Mouse (Mus musculus) adrenal gland (tissue): ENCODE measurements at regions not wholly inside any gene's neighbourhood (a gene's known extent, or its start where the extent isn't known, plus 50 kb on each side); places are given as distances from the start of the nearest gene placed in this dataset.

ENCODE experiments used
- intact Hi-C: fragments of 180-260 bp; cut with DNase I; formaldehyde crosslinking; loops from one replicate; pipeline ENCODE4 v1.15.1; 2025

DNA sequence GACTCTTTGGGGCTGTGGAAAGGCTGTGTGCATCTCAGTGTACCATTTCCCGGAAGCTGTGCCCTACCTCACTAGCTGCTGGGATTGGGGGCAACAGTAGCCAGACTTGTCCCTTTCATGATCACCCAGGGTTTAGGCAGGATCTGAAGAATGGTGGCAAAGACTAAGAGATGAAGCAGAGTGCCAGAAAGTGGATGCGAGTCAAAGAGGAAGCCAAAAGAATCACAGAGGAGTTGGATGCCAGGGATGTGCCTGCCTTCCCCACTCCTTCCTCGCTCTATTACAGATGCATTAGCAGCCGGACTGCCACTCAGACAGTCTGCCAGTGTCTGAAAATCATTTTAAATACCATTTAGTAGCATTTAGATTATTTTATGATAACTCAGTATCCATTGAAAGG, 271.5 kb upstream of the Slc24a2 start:
- intact Hi-C loops, result no loop called here

DNA sequence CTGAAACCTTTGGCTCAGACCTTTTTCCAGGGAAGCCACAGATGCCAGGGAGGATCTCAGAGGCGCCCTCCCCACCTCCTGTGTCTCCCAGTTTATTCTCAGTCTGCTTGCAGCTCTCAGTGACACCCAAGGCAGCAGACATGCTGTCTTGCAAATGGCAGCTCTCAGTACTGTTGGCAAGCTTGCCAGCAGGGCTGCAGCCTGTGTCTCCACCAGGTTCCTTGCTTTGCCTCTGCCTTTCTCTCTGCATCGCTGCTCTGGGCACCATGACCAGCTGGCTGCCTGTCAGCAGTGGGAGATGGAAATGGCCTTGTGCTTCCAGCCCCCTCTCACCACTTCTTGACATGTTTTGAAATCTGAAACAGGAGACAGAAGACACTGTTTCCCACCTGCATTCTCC, 270.2 kb upstream of the Slc24a2 start:
- intact Hi-C loops, result no loop called here

DNA sequence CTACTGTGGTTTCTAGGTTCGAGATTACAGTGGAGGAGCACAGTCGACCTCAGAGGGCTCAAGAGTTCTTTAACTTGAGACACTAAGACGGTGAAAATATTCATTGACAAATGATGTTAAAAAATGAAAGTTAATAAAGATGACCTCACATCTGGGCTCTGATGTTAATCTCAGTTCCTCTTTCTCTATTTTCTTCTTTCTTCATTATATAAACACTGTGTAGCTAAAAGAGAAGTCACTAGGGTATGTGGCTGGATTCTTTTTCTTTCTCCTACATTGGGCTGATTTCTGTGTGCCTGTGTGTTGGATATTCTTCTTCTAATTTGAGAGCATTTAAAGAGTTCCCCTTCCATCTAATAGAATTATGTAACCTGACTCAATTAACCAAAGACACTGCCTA, 257.5 kb upstream of the Slc24a2 start:
- intact Hi-C loops, result no loop called here

DNA sequence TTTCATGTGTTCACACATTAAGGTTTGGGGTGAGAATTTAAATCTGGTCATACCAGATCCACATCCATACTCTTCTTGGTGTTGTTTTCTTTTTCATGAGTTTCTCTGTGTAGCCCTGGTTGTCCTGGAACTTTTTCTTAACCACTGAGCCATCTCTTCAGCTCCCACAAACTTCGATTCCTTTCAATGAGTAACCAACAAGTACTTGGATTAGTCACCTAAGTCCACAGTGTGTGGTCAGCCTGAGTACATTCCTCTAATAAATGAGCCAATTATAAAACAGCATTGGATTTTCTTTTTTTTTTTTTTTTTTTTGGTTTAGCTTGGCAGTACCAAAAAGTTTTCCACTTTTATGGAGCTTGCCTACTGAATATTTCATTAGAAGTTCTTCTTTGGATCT, 245.3 kb upstream of the Slc24a2 start:
- intact Hi-C loops, result no loop called here

DNA sequence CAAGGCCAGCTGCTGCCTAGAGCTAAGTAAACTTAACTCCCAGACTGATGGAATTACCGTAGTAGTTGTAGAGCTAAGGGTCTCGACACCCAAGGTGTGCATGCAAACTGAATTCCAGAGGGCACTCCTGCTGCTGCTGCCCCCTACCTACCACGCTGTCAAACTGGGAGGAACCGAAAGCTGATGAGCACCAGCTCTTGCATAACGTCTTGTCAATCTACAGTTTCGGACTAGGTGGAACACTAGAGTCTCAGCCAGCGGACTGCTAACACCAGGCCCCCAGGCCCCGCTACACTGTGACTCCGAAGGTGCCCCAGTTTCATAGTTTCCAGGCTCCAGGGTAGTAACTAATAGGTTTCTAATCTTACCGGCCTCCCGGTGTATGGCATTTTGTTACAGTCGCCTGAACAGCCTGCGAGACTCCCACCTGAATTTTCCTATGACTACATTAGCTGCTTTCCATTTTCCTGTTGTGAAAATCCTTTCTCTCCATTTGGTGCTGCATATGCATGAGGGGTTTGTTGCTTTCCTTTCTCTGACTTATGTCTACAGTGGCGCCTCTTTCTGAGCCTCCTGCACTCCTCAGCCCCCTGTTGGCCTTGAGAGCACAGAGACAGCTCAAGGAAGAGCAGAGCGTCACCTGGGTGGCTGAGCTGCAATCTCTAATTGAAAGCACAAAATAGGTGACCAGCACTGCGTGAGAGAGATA, 243.2 kb upstream of the Slc24a2 start:
- intact Hi-C loops, result no loop called here

DNA sequence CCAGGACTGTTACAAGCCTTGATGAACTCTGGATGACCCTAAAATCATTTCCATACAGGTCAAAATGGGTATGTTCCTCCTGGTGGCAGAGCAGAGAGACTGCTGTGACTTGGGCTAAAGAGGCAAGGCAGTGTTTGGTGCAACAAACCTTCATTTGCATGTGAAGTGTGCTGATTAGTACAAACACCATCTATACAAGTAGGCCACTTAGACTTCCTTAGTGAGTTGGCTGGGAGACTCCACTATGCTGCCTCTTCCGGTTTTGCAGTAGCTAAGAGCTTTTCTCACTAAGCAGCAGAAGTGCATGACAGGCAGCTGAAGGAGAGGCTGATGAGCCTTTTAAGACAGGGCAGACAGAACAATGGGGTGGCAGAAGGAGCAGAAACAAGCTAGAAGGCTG, 242.5 kb upstream of the Slc24a2 start:
- intact Hi-C loops, result no loop called here

DNA sequence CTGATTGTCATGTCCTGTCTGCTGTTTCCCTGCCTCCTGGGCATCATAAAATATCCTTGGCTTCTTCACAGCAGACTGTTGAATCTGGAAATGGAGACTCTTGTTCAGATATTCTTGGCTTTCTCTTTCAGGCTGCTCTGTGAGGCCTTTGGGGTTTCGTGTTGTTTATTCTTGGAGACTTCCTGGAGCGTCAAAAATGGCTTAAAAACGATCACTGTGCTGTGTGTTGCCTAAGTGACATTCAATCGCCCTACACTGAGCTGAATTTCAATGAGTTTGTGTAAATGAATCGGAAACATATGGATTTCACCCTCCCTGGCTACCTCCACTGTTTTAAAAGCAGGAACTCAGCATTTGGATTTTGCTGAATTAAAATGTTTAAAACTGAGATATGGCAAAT, 241.1 kb upstream of the Slc24a2 start:
- intact Hi-C loops, result no loop called here

DNA sequence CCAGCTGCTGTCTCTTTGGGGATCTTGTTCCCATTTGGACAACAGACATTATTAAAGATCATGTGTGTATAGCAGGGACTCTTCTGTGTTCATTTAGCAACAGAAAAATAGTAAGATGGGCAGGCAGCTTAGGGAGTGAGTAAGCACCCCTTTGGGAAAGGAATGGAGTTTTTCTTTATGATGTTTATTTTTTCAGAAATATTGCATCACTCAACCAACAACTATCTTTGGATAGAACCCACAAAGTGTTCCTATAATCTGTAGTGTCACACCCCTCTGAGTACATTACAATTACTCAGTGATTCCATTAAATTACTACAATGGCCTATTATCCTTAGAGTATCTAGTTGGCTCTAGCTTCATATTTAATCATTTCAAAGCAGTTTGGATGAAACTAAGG, 237.3 kb upstream of the Slc24a2 start:
- intact Hi-C loops, result no loop called here

DNA sequence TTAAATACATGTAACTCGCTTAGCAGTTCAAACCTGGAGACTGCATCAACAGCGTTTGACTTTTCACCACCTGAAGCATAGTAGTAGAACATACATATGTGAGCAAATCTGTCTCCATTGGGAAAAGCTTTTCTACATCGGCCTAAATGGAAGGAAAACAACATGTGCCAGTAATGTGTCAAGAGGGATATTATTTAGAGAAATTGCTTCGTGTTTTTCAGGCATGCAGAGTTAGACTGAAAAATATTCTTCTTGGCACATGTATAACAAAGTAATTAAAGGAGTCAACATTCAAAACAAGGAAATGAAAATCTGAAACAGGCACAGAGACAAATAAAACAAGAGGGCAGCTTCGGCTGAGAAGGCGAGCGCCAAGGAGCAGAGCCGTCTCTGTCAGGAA, 236.7 kb upstream of the Slc24a2 start:
- intact Hi-C loops, result no loop called here

DNA sequence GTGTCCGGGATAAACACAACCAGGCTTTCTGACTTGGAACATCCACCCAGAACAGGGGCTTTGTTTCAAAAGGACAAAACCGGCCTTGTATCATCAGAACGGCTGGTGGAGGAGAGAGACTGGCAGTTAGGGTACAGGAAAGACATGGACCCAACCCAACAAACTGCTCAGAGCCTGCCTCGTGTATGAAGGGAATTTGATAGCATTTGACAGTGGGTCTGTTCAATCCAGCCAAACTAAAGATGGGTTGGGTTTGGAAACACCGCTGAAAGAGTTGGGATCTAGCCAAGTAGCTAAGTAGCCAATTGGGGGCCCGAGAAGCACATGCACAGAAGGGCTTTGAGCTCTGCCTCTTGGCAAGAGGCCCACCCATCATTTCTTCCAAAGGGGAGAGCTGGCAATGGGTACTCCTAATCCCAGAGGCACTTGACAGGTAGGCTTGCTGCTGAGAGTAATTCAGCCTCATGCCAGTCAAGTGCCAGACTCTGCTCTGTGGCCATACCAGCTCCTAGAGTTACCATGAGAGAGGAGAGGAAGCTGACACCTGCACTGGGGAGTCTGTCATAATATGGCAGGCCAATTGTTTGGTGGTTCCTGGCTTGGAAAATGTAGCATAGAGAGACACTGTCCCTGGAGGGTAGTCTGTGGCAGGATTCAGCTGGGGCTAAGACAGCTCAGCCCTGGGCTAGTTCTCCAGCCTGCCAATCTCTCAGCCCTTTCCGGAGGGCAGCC, 231.1 kb upstream of the Slc24a2 start:
- intact Hi-C loops, result no loop called here

DNA sequence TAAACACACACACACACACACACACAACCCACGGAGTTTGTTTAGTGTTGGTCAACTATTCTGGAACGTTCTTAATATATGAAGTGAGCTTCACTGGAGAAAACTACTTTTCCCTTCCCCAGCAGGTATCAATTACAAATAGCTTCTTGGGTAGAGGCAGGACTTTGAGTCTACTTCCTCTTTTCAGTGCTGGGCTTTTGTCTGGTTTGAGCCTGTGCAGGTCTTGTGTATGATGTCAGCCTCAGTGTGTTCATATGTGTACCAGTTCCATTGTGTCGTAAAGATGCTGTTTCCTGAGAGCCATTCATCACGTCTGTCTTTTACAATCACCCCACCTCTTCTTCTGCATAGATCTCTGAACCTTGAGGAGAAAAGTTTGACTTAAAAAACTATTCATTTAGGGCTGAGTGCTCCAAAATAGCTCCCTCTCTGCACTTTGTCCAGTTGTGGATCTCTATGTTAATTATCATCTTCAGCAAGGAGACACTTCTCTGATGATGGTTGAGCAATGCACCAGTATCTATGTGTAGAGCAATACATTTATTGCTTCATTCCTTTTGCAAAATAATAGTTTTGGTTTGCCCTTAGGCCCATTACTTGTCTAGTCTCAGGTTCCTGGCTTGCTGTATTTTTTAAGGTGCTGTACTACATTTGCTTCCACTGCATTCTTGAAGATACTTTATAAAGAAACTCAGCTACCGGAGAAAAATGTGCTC, 225.7 kb upstream of the Slc24a2 start:
- intact Hi-C loops, result no loop called here

DNA sequence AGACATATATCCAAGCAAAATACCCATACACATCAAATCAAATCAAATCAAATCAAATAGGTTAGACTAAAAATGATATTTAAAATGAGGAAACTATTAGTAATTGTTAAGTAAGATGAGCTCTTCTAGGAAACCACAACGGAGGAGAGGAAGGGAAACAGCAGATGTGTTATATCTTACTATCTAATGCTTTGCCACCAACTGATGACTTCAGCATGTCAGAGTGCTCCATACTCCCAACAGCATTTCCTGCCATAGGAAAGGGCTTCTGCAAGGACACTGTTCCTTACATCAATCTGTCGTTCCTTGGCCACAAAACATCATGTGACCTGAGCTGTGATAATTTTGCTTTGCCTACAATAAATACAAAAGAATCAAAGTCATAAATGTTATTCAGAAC, 221.8 kb upstream of the Slc24a2 start:
- intact Hi-C loops, result no loop called here

DNA sequence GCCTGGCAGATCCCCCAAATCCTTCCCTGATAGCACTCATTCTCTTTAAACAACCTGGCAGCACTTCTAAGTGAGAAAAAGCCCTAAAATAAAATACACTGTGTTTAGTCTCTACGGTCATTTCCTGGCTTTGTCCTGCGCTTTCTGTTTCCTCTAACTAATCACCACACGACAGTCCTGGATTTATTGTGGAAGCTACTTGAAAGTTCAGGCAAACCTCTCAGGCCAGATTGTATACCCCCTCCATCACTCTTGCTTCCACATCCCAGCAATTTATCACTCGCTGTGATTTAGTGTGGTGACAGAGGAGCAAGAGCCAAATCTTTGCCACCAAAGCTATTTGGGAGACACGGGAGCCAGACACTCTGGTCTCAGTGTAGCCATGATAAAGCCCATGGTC, 221.0 kb upstream of the Slc24a2 start:
- intact Hi-C loops, result no loop called here

DNA sequence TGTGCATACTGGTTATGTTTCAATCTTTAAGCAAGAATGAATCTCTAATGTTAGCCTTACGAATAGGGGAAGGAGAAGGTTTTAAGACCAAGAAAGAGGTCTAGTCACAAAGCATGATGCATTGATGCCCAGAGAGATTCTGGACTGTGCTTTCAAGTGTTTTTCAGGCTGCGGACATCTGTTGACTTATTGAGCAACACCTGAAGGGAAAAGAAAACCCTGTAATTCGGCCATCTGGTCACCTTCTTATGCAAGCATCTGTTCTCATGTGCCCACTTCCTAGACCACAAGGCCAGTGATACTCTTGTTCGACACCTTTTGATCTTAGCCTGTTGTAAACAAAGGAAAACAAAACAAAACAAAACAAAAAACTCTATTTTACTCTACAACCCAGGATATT, 218.1 kb upstream of the Slc24a2 start:
- intact Hi-C loops, result no loop called here

DNA sequence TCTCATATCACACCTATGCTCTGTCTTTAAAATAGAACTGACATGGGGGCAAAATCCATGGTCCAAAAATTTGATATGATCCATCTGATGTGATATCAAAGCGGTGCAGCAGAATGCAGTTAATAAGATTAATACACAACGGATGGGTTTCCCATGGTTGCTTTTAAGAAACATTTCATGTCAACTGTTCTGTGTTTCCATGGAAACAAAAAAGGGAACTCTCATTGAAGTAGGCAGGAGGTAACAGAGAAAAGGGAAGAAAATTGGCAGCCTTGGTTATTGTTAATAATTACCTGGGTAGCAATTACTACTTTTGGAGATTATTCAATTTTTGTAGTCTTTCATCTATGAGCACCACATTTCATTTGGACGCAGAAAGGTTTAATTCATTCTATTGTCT, 216.6 kb upstream of the Slc24a2 start:
- intact Hi-C loops, result no loop called here

DNA sequence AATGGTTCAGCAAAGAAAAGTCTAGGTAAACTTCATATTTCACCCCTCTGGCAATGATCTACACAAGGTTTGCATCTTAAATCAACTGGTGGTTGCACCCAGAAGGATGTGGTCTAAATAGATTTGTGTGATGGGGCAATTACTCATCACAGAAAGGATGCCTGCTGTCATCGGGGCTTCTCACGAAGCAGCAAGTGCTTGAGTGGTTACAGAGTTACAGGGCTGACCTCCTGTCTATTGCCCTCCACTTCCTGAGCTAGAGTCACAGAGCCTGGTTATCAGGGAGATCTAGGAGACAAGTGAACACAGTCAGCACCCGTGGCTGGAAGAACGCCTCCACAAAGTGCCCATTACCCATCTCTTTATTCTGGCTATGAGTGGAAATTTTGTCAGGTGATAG, 203.9 kb upstream of the Slc24a2 start:
- intact Hi-C loops, result no loop called here

DNA sequence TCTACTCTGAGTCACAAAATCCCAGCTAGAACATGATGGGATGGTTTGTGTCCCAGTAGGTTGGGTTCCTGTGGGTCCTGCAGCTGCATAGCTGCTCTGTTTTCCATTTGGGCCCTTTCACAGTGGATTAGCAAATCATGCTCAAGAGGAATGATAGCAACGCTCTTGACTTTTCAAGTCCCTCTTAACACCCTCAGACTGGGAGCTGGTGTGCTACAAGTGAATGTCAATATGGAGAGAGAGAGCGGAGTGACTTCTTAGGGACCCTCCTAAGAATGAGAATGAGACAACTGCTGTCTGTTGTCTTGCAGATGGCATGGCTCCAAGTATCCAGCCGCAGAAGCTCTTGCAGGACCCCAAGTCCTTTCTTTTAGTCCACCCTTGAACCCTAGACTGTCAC, 198.1 kb upstream of the Slc24a2 start:
- intact Hi-C loops, result loop anchor here (5.0 kb wide), 1 partner anchor 239 kb away; no protein-coding TSS in a partner anchor

DNA sequence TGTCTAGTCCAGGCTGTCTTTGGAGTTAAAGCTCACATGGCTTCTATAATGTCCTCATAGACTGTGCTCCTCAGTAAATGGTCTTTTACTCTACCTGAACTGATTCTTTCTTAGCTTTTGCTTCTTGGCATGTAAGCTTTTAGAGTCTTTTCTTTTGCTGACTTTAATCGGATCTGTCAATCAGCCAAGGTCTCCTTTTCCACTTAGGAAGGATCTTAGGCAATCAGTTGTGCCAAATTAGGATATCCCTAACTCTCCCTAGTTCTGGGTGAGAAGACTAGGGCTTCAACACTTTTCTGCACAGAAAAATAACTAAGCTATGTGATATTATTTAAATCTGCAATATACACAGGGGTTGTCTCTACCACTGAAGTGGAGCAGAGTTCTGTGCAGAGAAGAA, 193.8 kb upstream of the Slc24a2 start:
- intact Hi-C loops, result no loop called here

DNA sequence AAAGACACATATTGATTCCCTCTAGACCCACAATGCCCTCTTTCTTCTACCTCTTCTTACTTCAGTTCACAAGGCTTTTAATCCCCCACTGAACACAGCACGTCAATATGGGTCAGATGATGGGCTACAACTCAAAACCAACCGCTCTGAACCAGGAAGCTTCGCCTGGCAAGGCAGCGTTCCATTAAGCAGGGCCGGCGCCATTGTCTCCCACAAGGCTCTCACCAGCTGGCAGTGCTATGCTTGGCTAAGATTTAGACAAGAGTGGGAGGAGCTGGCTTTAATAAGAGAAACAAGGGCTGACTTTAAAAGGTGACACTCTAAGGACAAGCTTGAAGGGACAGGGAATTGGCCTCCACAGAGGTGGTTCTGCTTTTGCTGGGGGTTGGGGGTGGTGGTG, 192.3 kb upstream of the Slc24a2 start:
- intact Hi-C loops, result no loop called here

DNA sequence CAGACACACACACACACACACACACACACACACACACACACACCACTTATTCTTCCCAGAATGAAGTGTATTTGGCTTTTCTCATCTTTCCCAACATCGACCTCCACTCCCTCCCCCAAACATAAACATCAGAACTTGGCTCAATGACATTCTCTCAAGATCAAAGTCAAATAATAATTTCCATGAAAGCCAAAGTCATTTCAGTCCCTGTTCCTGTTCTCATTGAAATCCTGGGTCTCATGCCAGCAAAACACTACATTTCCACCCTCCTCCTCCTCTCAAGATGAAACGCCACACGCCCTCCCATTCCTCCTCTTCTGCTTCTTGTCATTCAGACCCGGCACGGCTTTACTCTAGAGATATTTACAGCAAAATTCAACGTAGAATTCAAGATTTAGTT, 173.1 kb upstream of the Slc24a2 start:
- intact Hi-C loops, result no loop called here

DNA sequence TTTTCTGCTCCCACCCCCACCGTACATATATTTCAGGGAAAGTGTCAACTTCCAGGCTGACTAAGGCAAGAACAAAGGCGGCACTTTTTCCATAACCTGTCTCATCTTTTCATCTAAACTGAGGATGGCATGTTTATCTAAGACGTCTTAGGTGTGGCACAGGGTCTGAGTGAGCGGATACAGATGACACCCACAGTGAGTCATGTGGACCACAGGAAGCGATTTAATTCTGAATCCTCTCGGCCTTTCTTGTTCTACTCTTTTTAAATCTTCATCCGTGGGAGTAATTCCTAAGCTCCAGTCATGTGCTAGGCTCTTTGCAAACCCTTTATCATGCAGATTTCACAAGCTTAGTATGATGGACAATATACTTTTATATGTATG, 171.9 kb upstream of the Slc24a2 start:
- intact Hi-C loops, result no loop called here

DNA sequence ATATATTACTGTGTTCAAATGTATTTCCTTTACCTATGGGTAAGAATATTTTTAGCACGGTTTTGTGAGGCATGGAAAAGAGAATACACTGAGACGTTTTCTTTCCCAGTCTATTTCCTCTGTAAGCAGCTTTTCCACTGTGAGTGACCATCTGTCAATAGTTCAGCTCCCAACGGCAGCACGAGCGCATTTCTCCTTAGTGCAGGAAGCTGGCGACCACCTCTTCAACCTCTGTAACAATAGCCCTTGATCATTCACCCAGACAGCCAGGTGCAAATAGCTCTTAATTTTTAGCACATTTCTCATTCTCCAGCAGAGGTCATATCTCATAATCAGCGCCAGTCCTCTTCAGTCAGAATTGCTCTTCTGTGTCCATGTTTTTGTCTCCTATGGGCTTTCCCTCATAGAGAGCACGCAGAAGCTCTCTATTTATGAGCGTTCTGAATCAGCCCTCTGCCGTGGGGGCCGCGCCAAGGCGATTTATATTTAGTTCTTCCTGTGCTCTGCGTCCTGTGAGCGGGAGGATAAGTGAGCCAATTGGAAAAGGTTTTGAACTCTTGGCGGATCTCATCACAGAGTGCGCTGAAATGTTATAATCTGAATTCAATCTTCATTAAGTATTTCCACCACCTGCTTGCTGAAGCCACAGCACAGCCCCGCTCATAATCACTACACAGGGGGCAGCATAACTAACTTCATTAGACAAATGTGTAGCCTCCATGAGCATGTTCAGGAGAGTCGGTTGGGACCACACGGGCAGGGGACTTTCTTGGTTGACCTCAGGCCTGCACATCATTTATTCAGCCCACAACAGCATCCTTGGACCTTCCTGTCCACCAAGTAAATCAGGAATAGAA, 171.3 kb upstream of the Slc24a2 start:
- intact Hi-C loops, result no loop called here
